Mouse (Mus musculus) cerebellum, adult (tissue): ENCODE data around the gene Lta.
A peak's percentile ranks its signal among the peaks of the same experiment; 100 is the strongest.
"Not testable (repeated sequence)": the region's sequence is repeated elsewhere in the genome, so short reads cannot be mapped to it uniquely, and the experiment has no call there.

Experiments
- ATAC-seq: cut with Nextera tagmentation; 2 replicates; pipeline ENCODE4 v1.9.2; 2017; ENCODE audit warnings: mild to moderate bottlenecking, moderate library complexity, mixed read lengths; ENCODE audit not compliant: insufficient number of reproducible peaks, low FRiP score, low TSS enrichment

The Lta gene

GRCm38 (mm10) chr17:35240384-35241304 is 35.5 kb upstream of the Lta start:
- ATAC-seq: no peak

- ATAC-seq: no peak
These were observed 34.5 kb upstream of the Lta start for GRCm38 (mm10) chr17:35239700-35240099.

- no peak for ATAC-seq
These were observed 32.4 kb upstream of the Lta start for GRCm38 (mm10) chr17:35237504-35237903.

DNA sequence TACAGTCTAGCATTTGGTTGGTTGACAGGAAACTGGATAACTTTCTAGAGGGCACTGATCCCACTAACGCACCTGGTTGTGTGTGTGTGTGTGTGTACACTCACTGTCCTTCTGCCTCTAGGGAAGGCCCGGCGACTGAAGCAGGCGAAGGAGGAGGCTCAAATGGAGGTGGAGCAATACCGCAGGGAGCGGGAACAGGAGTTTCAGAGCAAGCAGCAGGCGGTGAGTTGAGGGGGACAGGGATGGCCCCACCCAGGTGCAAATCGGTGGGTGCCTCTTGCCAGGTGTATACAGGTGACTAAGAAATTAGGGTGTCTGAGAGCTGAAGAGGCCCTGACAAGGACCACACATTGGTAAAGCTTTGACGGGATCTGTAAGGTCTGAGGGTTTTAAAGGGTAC is 31.8 kb upstream of the Lta start:
- ATAC-seq: no peak

DNA sequence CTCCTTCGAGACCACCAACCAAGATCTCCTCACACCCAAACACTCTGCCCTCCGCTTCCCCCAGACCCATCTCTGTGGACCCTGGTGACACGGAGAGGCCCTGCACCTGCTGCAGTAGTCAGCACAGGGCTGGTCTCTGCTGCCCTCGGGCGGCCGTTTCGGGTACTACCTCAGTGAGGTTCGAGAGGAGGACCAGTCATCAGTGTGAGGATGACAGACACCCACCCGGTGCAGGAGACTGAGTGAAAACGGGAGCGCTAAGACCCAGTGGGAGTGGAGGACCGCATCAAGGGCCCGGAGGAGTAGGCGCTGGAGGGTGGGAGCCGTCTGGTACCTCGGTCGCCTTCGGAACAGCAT is 31.2 kb upstream of the Lta start:
- ATAC-seq: peak; percentile 77

GRCm38 (mm10) chr17:35235614-35236389 is 30.7 kb upstream of the Lta start, which contains the start of gene Nfkbil1:
Gene Nfkbil1, minus strand, starts transcription at chr17:35235792.
- ATAC-seq: peak; percentile 59; the same call in 1 of the 2 replicates

DNA sequence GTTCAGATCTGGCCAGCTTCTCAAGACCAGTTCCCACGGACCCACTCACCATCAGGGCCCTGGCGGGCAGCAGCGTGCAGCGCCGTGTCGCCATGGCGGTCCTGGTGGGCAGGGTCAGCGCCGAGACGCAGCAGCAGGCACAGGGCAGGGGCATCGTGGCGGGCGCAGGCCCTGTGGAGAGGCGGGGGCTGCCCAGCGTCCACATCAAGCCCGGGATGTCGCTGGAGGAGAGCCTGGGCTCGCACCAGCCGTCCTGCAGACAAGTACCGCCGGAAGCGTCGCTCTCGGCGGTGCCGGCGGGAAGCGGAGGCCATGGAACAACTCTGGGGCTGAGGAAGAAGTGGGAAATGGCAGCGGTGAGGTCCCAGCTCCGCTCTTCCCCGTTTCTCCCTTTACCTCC is 29.8 kb upstream of the Lta start:
- no peak for ATAC-seq

DNA sequence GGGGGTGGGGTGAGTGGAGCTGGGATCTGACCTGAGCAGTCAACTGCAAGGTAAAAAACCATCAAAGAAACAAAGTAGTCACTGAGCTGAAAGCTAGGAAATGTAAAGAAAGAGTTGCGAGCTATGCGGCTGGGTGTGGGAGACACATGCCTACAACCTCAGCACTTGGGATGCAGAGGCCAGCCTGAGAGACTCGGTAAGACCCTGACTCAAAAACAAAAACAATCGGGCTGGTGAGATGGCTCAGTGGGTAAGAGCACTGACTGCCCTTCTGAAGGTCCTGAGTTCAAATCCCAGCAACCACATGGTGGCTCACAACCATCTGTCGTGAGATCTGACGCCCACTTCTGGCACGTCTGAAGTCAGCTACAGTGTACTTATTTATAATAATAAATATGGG is 28.9 kb upstream of the Lta start:
- ATAC-seq: not testable (repeated sequence)

DNA sequence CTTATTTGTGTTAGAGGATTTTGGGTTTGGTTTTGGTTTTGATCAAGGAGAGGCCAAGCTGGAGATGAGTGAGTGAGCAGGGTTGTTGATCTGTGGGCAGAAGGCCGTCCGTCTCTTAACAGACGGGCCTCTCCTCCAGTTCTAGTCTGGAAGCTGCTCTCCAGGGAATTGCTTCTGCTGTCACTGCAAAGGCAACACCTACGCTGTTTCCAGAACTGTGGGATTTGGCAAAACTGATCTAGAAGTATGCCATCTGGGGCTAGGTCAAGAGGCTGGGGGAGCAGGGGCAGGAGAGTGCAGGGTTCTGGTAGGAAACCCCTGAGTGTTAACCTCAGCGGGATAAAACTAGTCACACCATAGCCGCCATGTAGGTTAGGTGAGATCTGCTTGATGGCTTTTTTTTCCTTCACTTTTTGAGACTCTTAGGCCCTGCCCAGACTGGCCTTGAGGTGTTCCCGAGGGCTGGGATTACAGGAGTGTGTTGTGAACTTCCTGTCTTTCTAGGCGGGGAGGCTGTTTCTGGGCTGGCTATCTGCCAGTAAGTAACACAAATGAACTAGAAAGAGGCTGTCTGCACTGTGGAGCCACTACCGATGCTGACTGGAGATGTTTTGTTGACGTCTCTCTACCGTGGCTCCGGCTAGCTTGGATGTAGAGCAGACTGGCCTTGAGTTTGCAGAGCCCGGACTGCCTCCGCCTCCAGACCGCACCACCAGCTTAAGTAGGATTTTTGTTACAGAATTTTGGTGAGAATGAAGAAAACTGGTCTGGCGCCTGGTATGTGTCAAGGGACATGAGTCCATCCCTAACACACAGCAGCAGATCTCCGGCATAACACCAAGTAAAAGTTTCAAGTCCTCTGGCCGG is 28.2 kb upstream of the Lta start, which contains the start of gene Atp6v1g2:
Gene Atp6v1g2 (plus strand): TSS at position 547 of the 867 bp plus-strand sequence.
- no peak for ATAC-seq

- no peak for ATAC-seq
These were observed 27.5 kb upstream of the Lta start for GRCm38 (mm10) chr17:35232659-35233058.

DNA sequence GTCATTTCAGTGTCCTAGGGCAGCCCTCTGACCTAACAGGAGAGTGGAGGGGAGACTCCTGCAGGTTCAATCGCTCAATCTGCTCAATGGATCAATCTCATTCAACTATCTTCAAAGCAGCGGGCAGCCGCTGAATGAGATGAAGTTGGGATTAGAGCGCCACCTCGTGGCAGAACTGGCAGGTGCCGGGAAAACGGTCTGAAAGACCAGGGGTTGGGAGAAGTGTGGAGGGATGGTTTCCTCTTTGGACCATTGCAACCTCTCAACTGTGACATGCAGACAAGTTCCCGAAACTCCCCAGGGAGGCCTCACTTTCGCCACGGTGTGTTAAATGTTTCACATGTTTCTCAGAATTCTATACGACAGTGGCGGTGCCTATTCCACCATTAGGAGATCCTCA is 26.9 kb upstream of the Lta start:
- no peak for ATAC-seq

DNA sequence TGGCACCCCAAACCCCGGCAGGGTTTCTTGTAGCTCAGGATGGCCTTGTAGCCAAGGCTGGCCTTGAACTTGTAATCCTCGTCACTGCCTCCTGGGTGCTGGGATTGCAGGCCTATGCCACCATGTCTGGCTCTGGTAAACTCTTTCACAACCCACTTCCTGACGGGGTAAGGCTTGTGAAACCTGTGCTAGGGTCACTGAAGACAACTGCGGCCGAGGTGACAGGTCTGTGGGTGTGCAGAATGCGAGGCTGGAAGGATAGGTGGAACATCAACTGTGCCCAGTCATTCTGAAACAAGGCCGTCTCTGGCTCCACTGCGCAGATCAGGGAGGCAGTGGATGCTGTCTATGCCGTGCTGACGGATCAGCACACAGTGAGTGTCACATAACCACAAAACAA is 25.9 kb upstream of the Lta start:
- ATAC-seq: no peak

DNA sequence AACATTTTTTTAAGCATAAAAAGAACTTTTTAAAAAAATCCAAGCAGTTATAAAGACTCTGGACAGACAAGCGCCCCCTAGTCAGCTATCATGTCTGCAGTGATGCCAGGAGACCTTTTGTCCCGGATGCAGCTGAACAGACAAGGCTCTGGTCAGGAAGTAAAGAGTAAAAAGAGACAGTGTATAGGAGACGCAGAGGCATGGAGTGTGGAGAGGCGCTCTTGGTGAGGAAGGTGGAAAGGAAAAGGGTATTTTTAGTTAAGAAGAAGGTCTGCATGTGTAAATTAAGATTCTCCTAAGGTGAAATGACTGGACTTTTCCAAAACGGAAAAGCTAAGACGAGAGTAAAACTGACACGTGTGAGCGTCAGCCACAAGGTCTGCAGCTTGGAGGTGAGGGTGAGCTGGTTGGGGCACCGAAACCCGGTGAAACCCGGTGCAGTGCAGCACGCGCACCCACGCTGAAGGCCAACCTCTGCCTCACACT is 21.5 kb upstream of the Lta start:
- ATAC-seq: no peak

- ATAC-seq: no peak
These were observed 20.3 kb upstream of the Lta start for GRCm38 (mm10) chr17:35225456-35225855.

DNA sequence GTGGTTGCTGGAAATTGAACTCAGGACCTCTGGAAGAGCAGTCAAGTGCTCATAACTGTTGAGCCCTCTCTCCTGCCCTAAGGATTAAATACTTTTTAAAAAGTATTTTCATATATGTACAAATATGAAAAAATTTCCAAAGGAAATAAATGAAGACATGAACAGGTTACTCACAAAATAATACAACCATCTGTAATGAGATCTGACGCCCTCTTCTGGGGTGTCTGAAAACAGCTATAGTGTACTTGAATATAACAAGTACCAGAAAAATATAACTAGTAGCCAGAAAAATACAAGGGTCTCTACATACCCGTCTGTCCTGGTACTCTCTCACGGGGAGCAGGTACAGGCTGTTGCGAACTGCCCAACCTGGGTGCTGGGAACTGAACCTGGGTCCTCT is 19.5 kb upstream of the Lta start:
- ATAC-seq: no peak

GRCm38 (mm10) chr17:35222299-35222698 is 17.1 kb upstream of the Lta start:
- no peak for ATAC-seq

GRCm38 (mm10) chr17:35220156-35220952 is 15.2 kb upstream of the Lta start, which contains the start of gene Gm16181:
Gene Gm16181, plus strand, starts transcription at chr17:35220834.
- no peak for ATAC-seq

DNA sequence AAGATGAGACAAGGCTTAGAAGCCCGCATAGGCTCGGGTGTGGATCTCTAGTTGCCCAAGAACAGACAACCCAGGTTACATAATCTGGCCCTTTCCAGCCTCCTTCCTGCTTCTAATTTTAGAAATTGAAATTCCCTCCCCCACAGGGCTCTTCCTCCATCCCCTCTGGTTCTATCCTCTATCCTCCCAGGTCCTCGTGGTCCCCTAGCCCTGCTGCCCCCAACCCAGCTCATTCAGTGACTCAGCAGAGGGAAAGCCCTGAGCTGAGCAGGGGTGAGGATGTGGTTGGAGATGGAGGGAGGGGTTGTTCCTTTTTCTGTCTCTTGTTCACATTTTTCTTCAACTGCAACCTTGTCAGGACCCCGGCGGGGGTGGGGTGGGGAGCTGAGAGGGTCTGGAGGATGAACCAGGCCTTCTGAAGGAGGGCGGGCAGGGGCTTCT is 14.5 kb upstream of the Lta start:
- ATAC-seq: no peak; the same call in 1 of the 2 replicates

DNA sequence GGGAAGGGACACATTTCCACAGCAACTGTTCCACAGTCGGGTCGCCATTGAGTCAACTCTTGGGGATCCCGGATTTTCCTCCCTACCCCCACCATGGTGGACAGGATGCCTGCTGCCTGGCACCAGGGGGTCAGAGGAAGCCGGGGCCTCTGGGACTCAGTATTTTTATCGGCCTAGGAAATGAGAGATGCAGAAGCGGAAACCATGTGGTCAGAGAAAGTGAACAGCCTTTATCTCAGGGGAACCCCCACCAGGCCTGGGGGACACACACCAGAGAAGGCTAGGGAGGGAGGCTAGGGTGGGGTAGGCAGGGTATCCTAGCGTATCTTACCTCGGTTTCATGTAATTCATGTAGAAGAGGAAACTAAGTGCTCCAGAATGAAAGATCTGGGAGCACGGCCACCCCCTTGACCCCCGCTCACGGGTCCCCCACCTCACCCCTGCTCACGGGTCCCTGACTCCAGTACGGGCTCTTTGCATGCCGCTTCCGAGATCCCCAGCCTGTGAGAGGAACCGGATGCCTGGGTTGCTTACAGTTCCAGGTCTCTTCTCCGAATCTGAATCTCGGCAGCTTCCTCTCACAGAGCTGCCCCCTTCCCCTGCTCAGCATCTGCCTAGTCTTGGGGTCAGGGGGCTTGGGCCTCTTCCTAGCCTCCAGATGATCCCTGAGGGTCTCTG is 13.5 kb upstream of the Lta start:
- ATAC-seq: no peak
